Mouse (Mus musculus) erythroblast, adult 5-6 weeks (primary cell): ENCODE measurements around the gene Lamb1. TPM values are rescaled to one million over a fixed set of nuclear protein-coding genes. Genes with fewer than 3 reads are reported as not detected.

Experiments
- ATAC-seq: replicated peaks from 2 replicates; pipeline ENCODE4 v1.8.0; 2016; ENCODE audit warnings: moderate number of reproducible peaks, mild to moderate bottlenecking, moderate TSS enrichment, inconsistent platforms; ENCODE audit not compliant: poor library complexity, low FRiP score, severe bottlenecking
- total RNA-seq, 2 experiments: library from RNA; stranded (forward) in 1 of 2; stranded (reverse) in 1 of 2; fragments of 150-400 nt in 1 of 2; fragments of 200-764, 138-1000 nt in 1 of 2; gene quantifications; 2 replicates each; pipeline versions ENCODE4 v1.2.3 to v1.2.4; 2015 to 2017; ENCODE audit warnings: low replicate concordance in 2 of 2

The Lamb1 gene
- total RNA-seq, 2 experiments from 2014 or later = 0.68 TPM; not detected in 1

- no peak for ATAC-seq
These were observed 104.1 kb downstream of the Lamb1 start for GRCm38 (mm10) chr12:31369118-31369517.

GRCm38 (mm10) chr12:31369656-31370055 is 104.6 kb downstream of the Lamb1 start:
- no peak for ATAC-seq

DNA sequence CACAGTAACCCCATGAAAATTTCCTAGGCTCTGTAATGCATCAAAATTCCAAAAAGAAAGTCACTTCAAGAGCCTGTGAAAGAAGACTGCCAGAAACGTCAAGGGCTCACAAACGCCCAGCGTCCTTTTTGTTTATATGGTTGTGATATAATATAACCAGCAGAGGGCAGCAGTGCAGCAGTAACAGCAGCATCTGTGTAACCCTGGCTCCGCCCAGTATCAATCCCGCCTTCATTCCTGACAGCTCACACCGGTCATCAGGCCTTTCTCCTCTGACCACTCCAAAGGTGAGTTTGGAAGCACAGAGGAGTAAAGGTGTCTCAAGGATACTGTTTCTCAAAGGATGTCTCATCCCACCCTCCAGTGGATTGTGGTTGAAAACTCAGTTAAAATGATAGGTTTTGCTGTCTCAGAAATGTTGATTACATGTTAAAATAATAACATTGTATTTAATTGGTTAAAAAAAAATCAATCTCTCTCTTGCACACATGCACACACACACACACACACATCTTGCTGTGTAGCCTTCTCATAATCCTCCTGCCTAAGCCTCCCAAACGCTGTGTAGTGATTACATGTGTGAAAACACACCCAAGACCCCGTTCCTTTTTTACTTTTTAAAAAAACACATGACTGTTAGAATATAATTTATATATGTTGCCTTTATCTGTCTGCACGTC is 109.7 kb downstream of the Lamb1 start:
- peak; percentile 81 for ATAC-seq

DNA sequence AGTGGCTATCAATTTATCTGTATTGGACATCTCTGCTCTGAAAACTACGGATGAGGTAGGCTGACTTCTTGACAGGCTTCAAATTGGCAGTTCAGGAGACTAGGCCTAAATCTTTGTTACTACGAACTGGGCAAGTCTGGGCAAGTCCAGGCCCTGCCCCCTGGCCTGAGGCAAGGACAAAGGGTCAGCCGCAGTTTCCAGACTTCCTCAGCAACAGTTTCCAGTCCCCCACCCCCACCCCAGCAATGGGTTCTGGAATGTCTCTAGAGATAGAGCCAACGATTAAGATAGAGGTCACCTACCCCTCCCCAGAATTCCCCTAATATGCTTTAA is 110.2 kb downstream of the Lamb1 start:
- no peak for ATAC-seq

GRCm38 (mm10) chr12:31376326-31376950 is 111.4 kb downstream of the Lamb1 start:
- no peak for ATAC-seq

GRCm38 (mm10) chr12:31377241-31377640 is 112.2 kb downstream of the Lamb1 start:
- ATAC-seq = no peak

Other genes with a start within 250 kb of the Lamb1 start
- 1.3 and 3.8 TPM in 2 replicates for gene Fam110c, start 191.4 kb upstream of the Lamb1 start, total RNA-seq (2015; ENCODE audit: low replicate concordance)
- 2.9 and 3.5 TPM in 2 replicates for gene Fam110c, start 191.4 kb upstream of the Lamb1 start, total RNA-seq (2017; ENCODE audit: low replicate concordance)
- not detected in 2 replicates for gene Gm6993, start 24.5 kb upstream of the Lamb1 start, total RNA-seq (2015; ENCODE audit: low replicate concordance)
- not detected in 2 replicates for gene Gm6993, start 24.5 kb upstream of the Lamb1 start, total RNA-seq (2017; ENCODE audit: low replicate concordance)
- gene Dld, start 86.2 kb downstream of the Lamb1 start, total RNA-seq (2015; ENCODE audit: low replicate concordance) = 31.5 and 37.2 TPM in 2 replicates
- 37.6 and 38.5 TPM in 2 replicates for gene Dld, start 86.2 kb downstream of the Lamb1 start, total RNA-seq (2017; ENCODE audit: low replicate concordance)
- gene Slc26a3, start 125.6 kb downstream of the Lamb1 start, total RNA-seq (2015; ENCODE audit: low replicate concordance) = not detected in 2 replicates
- 0.34 TPM in 1 of 2 replicates, not detected in the other for gene Slc26a3, start 125.6 kb downstream of the Lamb1 start, total RNA-seq (2017; ENCODE audit: low replicate concordance)
- 10.6 and 30.7 TPM in 2 replicates for gene Cbll1, start 234.4 kb downstream of the Lamb1 start, total RNA-seq (2015; ENCODE audit: low replicate concordance)
- gene Cbll1, start 234.4 kb downstream of the Lamb1 start, total RNA-seq (2017; ENCODE audit: low replicate concordance) = 2.9 and 3.2 TPM in 2 replicates